Mouse (Mus musculus) v-Abl transformed pro-B cells (cell line): ENCODE data around the gene Adamts7.

ENCODE experiments used
- in situ Hi-C, 2 experiments: fragments of 400-800 bp; cut with MboI; formaldehyde crosslinking; loops; one replicate each; pipeline ENCODE4 v1.15.1; 2025; ENCODE audit not compliant: unreplicated experiment in 2 of 2

The Adamts7 gene

GRCm38 (mm10) chr9:90162926-90163748 lies at the start of gene Adamts7:
Gene Adamts7 (plus strand): TSS chr9:90163069.
- in situ Hi-C loops = no loop called here

- in situ Hi-C loops = loop anchor here (10.0 to 25.0 kb wide), 4 partner anchors 408 to 1651 kb away; partner anchors contain the start of genes Tmed3 (in 2 of the 2), Gm20537 (in 1 of the 2), Mthfs (in 1 of the 2) and Zfp949 (in 1 of the 2)
Observed at GRCm38 (mm10) chr9:90113151-90113550, 49.7 kb upstream of the Adamts7 start.

GRCm38 (mm10) chr9:90113651-90114566 lies 49.0 kb upstream of the Adamts7 start:
- in situ Hi-C loops = loop anchor here (10.0 to 25.0 kb wide), 4 partner anchors 409 to 1652 kb away; partner anchors contain the start of genes Tmed3 (in 2 of the 2), Gm20537 (in 1 of the 2), Mthfs (in 1 of the 2) and Zfp949 (in 1 of the 2)

GRCm38 (mm10) chr9:90114567-90115307 lies 48.1 kb upstream of the Adamts7 start, which contains the start of gene Morf4l1:
Gene Morf4l1 (minus strand): TSS chr9:90114774.
- in situ Hi-C loops = loop anchor here (10.0 to 25.0 kb wide), 4 partner anchors 410 to 1652 kb away; partner anchors contain the start of genes Tmed3 (in 2 of the 2), Gm20537 (in 1 of the 2), Mthfs (in 1 of the 2) and Zfp949 (in 1 of the 2)

GRCm38 (mm10) chr9:90115308-90115700 lies 47.6 kb upstream of the Adamts7 start:
- in situ Hi-C loops = loop anchor here (10.0 to 25.0 kb wide), 4 partner anchors 411 to 1653 kb away; partner anchors contain the start of genes Tmed3 (in 2 of the 2), Gm20537 (in 1 of the 2), Mthfs (in 1 of the 2) and Zfp949 (in 1 of the 2)

GRCm38 (mm10) chr9:90117234-90117633 lies 45.6 kb upstream of the Adamts7 start:
- in situ Hi-C loops = loop anchor here (10.0 to 25.0 kb wide), 4 partner anchors 412 to 1655 kb away; partner anchors contain the start of genes Tmed3 (in 2 of the 2), Gm20537 (in 1 of the 2), Mthfs (in 1 of the 2) and Zfp949 (in 1 of the 2)

- in situ Hi-C loops = loop anchor here in 1 of 2 experiments (25.0 kb wide), 3 partner anchors 910 to 1660 kb away; partner anchors contain the start of genes Gm20537, Mthfs and Zfp949
Observed at GRCm38 (mm10) chr9:90122246-90122740, 40.6 kb upstream of the Adamts7 start.

GRCm38 (mm10) chr9:90124156-90124872 lies 38.6 kb upstream of the Adamts7 start:
- in situ Hi-C loops = loop anchor here in 1 of 2 experiments (25.0 kb wide), 3 partner anchors 912 to 1662 kb away; partner anchors contain the start of genes Gm20537, Mthfs and Zfp949

GRCm38 (mm10) chr9:90124873-90125245 lies 38.0 kb upstream of the Adamts7 start:
- in situ Hi-C loops = loop anchor here in 1 of 2 experiments (25.0 kb wide), 3 partner anchors 913 to 1663 kb away; partner anchors contain the start of genes Gm20537, Mthfs and Zfp949

GRCm38 (mm10) chr9:90125416-90126099 lies 37.3 kb upstream of the Adamts7 start:
- in situ Hi-C loops = no loop called here

GRCm38 (mm10) chr9:90126260-90127010 lies 36.4 kb upstream of the Adamts7 start:
- in situ Hi-C loops = no loop called here

- in situ Hi-C loops = no loop called here
Observed at GRCm38 (mm10) chr9:90127146-90127545, 35.7 kb upstream of the Adamts7 start.

GRCm38 (mm10) chr9:90128636-90129201 lies 34.1 kb upstream of the Adamts7 start:
- in situ Hi-C loops = no loop called here

GRCm38 (mm10) chr9:90133562-90134355 lies 29.1 kb upstream of the Adamts7 start:
- in situ Hi-C loops = no loop called here

- in situ Hi-C loops = no loop called here
Observed at GRCm38 (mm10) chr9:90135466-90135865, 27.4 kb upstream of the Adamts7 start.
